Mouse (Mus musculus) mouse embryonic stem cell (cell line): Measurements from ENCODE around the gene Atxn10.

Source experiments
- in situ Hi-C, 2 experiments: fragments of 300-500 bp; cut with MboI; formaldehyde crosslinking; loops; 1 replicate in 1 of 2; 3 replicates in 1 of 2; pipeline ENCODE4 v1.14.3; 2019 to 2020; ENCODE audit warnings: low sequenced_read_pairs in 2 of 2, low pct_unique_long_range_greater_than_20kb in 1 of 2, mixed read lengths in 1 of 2; ENCODE audit not compliant: unreplicated experiment in 1 of 2

The Atxn10 gene

DNA sequence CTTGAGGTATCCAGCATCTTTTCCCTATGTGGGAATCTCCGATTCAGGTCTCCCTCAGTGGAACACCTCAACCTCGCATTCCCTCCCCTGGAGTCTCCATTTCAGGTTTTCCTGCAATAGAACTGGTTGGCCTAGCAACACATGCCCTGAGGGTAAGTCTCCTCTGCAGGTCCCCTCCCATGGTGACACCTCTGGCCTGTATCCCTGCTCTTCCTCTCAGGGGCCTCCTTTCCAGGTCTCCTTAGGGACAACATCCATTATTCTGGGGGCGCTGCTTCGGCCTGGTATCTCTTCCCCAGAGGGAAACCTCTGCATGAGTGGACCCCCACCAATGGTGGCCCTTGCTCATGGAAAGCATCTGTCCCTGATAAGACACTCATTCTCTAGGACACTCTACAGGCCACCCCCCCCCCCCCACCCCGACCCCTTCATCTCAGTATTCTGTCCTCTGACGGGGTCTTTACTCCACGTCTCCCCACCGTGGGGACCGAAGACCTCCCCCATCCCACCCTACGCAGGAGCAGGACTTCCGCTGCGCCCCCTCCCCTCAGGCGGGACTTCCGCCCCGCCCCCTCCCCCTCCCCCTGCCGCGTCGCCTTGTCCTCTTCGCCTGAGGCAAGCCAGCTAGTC, at the start of gene Atxn10:
Gene Atxn10, plus strand, starts transcription at position 575 of the 630 bp plus-strand sequence.
- in situ Hi-C loops: no loop called here

DNA sequence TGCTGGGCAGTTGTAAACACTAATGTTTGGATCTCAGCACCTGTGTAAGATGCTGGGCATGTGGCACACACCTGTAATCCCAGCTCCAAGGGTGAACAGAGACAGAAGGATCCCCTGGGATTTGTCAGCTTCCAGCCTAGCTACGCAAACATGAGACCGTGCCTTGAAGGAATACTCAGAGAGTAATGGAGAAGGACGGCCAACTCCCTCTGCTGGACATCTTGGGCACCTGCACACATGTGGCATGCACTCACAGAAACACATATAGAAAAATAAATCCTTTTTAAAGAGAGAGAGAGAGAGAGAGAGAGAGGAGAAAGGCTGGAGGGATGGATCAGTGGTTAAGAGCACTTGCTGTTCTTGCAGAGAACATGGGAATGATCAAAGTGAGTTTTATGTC, 41.4 kb upstream of the Atxn10 start:
- in situ Hi-C loops: no loop called here

DNA sequence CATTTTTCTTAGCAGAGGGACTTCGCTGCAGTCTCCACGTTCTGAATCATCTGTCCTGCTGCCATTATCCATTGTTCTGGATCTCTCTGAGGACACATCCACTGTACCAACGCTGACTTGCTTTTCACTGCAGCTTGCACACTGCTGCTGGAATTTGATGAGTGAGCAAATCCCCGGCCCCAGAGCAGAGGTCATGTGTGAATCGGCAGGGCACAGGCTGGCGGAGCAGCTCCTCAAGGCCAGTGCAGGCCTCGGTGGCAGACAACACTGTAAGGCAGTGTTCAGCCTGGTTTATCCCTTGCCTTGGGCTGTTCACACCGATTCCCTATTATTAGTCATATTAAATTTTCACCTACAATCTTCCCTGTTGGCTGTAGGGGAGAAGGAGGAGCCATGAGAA, 40.5 kb upstream of the Atxn10 start:
- in situ Hi-C loops: no loop called here

DNA sequence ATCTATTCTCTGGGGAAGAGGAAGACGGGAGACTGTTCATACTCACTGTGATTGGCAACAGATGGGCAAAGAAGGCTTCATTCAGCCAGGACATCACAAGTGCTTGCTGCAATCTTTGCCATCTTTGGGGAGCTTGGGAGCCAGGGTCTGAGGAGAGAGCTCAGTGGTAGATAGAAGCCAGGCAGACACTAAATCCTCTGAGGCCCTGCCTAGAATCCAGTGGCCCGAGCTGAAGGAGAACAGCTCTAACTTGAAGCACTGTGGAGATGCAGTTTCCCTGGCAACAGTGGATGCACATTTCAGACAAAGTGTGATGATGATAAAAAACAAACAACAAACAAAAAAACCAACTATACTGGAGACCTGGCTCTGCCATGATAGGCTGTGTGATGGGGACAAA, 40.1 kb upstream of the Atxn10 start:
- in situ Hi-C loops: no loop called here

DNA sequence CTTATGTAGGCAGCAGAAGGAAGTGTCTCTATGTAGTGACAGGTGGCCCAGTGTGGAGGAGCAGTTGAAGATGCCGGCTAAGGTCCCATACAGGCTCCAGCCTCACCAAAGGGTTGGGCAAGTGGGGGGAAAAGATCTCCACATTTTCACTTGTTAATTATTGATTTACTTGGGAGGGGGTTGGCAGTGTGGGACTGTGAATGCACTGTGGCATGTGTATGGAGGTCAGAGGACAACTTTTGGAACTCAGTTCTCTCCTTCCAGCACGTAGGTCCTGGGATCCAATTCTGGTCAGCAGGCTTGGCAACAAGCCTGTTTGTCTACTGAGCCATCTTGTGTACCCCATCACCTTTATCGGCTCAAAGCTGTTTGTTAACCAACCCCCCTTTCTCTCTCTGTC, 39.5 kb upstream of the Atxn10 start:
- in situ Hi-C loops: no loop called here

DNA sequence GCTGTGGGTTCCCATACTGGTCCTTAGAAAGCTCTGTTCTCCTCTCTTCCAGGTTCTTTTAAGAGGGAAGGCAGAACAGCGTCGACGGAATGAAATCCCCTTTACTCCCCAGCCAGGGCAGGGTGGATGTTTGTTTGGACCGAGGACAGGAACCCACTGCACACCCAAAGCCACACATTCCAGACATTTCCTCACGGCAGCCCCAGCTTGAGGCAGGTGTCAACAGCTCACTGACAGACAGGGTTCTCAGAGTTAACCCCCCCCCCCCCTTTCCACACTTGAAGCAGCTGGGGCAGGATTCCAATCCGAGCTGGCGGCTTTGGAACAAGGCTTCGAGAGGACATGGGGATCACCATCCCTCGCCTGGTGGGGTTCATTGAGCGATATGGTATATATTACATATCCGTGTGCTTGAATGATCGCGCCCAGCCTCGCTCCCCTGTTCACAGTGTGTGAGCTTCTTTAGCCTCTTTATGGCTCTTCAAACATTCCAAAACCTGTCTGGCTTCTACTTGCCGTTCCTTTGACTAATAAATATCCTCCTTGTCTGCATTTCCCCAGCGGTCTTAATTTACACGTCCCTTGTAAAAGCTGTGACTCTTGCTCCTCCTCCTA, 37.8 kb upstream of the Atxn10 start:
- in situ Hi-C loops: no loop called here

DNA sequence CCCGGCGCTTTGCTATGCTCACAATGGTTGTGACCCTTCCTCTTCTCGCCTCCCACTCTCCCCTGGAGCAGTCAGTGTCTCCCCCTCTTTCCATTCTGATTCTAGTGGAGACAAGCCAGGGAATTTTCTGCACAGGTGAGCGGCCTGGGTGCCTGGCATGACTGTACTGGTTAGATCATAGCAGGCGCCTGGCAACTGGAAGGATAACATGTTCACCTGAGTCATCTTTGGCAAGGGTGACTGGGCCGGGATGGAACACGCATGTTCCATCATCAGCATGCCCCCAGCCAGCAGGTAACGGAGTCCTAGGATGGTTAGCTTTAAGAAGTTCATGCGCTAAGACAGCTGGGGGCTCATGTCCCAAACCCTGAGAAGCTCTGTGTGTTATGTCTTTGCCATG, 37.1 kb upstream of the Atxn10 start:
- in situ Hi-C loops: no loop called here

DNA sequence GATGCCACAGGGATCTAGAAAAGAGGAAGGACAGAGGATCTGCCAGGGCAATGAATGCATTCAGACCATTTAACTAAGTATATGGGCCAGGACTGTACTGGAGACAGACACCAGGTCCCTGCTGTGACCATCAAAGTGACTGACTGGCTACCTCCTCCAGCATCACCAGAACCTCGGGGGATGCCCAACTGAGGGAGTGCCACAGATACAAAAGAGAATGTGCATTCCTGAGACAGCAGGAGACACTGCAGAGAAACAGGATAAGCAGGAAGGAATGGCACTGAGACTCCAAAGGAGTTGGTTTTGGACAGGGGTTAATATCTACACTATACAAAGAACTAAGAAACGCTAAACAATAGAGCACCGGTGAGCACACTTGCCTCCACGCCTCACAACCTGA, 32.8 kb upstream of the Atxn10 start:
- in situ Hi-C loops: no loop called here

DNA sequence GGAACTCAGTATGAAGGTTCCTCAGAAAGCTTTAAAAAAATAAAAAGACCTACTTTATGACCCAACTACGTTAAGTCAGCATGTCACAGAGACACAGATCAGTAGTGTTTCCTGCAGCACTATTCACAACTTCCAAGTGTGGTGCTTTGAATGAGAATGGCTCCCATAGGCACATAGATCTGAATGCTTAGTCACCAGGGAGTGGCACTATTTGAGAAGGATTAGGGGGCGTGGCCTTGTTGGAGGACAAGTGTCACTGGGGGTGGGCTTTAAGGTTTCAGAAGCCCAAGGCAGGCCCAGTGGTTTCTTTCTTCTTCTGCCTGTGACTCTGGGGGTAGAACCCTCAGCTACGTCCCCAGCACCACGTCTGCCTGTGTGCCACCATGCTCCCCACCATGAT, 32.1 kb upstream of the Atxn10 start:
- in situ Hi-C loops: no loop called here

DNA sequence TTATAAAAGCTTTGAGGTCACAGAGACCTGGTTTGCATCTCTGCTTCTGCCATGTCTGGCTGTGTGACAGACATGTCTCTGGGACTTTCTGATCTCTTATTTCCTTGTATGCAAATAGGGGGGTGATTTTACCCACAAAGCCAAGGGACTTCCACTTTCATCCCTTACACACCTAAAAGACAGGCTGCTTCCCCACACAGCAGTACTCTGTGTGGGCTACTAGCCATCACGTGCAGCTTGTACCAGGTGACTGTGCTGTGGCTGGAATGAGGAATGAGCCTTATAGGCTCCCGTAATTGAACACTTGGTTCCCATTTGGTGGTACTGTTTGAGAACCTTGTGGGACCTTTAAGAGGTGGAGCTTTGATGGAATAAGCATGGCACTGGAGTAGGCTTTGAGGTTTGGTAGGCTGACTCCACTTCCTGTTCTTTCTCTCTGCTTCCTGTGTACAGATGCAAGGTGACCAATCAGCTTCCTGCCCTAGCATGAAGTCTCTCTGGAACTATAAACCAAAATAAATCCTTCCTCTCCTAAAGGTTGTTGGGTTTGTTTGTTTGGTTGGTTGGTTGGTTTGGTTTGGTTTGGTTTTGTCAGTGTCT, 28.9 kb upstream of the Atxn10 start:
- in situ Hi-C loops: no loop called here

DNA sequence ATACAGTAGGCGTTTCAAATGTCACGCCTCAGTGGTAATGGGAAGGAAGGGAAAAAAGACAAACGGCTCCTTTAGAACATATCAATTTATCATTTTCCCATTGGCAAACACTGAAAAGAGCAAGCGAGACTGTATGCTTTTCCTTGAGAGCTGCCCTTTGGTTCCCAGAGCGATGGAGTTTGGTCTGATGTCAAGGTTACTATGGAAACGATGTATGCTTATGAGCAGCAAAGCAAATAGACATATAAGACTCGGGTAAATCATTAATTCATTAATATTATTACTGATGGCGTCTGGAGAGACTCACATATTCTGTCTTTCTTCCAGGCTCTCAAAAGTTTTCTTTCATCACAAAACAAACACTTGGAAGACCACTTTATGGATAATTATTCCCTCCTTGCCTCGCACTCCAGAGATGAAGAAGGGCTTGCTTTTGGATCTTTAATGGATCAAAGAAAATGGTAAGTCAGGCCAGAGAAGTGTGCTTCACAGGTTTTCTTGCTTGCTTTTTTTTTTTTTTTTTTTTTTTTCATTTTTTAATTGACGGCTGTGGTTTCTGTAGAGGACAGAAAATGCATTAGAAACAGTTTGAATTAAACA, 24.9 kb upstream of the Atxn10 start:
- in situ Hi-C loops: no loop called here

DNA sequence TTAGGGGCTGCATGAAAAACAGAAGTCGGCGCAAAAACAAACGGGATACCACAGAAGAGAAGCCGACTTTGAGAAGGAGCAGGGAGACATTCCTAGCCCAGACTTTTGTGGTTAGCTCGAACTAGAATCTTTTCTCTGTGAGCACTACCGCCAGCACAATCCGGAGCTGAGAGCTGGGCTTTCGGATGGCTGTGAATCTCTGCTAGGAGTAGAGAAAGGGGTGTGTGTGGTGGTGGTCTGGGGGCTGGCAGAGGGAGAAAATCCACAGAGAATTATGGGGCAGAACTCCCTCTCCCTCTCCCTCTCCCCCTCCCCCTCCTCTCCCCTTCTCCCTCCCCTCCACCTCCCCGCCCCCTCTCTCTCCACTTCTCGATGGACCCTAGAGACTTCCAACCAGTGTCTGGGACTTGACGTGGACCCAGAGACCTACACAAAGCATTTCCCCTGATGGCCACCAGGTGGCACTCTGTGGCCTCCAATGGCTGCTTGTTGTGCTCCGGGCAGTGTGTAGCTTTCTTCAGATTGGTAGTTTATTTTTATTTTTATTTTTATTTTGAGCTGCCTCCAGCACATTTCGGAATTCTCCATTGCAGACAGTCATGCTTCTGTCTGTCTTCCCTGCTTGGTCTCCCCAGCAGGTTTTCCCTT, 20.5 kb upstream of the Atxn10 start:
- in situ Hi-C loops: no loop called here

DNA sequence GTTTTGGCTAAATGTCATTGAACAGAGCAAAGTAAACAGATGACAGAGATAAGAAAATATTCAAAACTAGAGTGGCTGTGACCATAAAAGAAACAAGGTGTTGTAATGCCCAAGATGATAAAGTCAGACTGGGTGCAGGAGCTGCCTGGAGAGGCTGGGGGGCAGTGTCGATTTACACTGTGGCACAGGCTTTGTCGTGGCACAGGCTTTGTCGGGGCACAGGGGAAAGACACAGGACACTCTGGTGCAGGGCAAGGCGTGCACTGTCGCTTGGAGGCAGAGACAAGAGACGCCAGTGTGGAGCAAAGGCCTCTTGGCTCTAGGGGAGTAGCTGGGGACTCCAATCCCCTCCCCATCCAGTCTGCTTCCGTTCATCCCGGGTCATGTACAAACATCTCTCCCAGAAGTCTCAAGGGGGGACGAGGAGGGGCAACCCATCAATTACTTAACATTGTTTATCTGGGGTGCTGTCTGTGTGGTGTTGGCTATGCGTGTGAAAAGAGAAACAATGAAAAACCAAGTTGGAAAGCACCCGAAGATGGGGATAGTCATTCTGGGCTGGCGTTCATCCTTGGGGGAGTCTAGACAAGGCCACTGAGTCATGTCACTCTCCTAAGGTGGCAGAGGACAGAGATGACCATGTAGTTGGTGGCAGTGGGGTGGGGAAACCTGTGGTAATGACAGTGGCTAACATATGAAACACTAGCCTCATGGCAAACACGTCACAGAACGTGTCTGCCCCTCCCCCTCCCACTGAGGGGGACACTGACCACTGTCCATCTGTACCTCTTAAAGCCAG, 19.5 kb upstream of the Atxn10 start:
- in situ Hi-C loops: no loop called here

DNA sequence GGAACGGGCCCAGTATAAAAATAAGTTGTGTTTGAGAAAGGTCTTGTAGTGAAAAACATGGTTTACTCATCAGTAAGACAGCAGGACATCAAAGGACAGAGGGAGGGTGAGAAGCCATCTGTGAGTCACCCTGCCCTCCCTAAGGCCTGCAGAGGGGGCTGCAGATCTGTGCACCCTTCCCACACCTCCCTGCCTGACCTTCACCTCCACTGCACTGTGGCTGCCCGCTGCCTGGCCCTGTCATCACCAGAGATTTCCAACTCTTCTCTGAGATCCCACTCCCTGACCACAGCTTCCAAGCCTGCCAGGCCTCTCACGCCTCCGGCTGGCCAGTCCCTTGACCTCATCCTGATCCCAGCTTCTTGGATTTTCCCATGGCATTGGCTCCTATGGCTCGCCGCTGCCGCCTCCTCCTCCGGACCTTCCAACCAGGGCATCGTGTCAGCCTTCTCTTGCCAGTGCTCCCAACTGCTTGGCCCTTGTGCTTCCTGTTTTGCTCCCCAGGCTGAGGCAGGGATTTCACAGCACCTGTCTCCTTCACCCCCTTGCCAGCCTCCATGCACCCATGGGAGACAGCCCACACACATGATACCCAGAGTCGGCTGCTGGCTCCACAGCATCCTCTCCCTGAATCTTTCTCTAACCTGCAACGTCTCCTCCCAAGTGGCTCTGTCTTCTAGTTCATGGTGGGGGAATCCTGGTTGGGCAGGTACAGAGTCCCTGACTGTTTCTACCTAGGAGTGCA, 15.9 kb upstream of the Atxn10 start:
- in situ Hi-C loops: loop anchor here (5.0 to 10.0 kb wide), 2 partner anchors 262 to 265 kb away; partner anchors contain the start of gene Wnt7b (in 2 of the 2)

DNA sequence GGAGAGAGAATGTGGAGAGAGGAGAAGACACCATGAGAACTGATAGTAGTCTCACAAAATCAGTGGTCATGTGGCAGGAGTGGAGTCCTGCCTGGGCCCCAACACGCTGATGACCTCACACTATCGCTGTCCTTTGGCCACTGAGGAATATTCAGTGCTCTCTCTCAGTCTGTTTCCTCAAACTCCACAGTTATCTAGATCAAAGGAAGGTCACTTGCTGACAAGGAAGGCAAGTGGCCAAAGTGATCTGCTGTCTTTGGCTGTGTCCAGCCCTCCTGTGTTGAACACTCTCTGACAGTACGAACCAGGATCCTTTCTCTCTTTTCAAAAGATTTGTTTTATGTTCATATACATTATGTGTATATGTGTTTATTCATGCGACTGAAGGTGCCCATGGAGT, 12.8 kb upstream of the Atxn10 start:
- in situ Hi-C loops: loop anchor here (5.0 to 10.0 kb wide), 2 partner anchors 259 to 262 kb away; partner anchors contain the start of gene Wnt7b (in 2 of the 2)

DNA sequence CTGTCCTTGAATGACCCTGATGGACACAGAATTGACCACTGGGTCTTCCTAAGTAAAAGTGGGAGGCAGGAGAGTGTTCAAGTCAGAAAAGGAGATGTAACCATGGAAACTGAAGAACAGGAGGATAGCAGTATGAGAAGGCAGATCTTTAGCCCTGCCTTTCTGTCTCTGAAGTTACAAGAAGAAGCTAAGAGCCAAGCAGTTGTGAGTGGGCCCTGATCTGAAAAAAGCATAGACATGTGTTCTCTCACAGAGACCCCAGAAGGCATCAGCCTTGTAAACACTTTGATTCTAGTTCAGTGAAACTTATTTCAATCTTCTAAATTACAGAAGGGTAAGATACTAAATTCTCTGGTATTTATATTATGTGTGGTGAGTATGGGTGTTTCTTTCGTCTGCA, 11.6 kb upstream of the Atxn10 start:
- in situ Hi-C loops: loop anchor here (5.0 to 10.0 kb wide), 2 partner anchors 258 to 260 kb away; partner anchors contain the start of gene Wnt7b (in 2 of the 2)

DNA sequence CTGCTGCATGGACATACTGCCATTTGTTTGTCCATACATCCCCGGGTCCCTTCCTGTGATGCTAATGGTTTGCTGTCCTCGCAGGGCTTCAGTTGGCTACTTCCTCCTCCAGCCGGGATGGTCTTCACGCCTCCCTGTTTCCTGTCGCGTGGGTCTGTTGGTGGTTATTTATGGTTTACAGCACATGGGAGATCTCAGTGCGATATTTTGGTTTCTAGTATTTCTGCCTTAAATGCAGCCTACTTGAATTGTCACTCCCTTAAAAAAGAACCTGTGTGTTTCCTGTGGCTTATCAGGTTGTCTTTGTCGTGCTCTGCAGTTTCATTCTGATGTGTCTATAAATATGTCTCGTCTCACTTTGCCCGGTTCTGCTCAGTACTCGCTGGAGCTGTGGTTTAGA, 8.2 kb upstream of the Atxn10 start:
- in situ Hi-C loops: loop anchor here in 1 of 2 experiments (10.0 kb wide), 1 partner anchor 257 kb away; the partner anchor contains the start of gene Wnt7b
